Comparison of ENCODE assay signal across 23 mouse cellular contexts in genomic region chr5:65999106-65999505, GRCm38 (mm10). TPM values are rescaled to one million over a fixed set of nuclear protein-coding genes. Genes with fewer than 3 reads are reported as not detected.
DNase-seq lines count a peak whose midpoint lies in the region; ATAC-seq and TF ChIP-seq lines count a peak whose summit lies in the region.
"Had no signal": no experiment of that assay in that cellular context is flagged by ENCODE, and none has a peak within 500 bp of the region (broad histone marks: within the 10 kb centered on the region; RNA-seq: fewer than 3 reads in every experiment).

No protein-coding gene starts in this region.

- no peak overlapping the region for H3K27ac ChIP-seq in liver, adult 2 months (replicated peaks; ENCODE audit: insufficient read depth, low read depth, low read length)
- no peak overlapping the region for H3K27ac ChIP-seq in liver, embryonic 12.5 days
- H3K27ac ChIP-seq: embryonic facial prominence, embryonic 13.5 days; embryonic facial prominence, embryonic 15.5 days; forebrain, embryonic 10.5 days; forebrain, embryonic 13.5 days; forebrain, embryonic 15.5 days had no signal

- TF ChIP-seq POLR2A in liver, adult 2 months (IDR thresholded peaks at IDR 0.05; ENCODE audit: extremely low read depth, insufficient read depth, low read length), result no peak

- H3K9ac ChIP-seq in liver, adult 2 months (ENCODE audit: low read depth, low read length), result no peak overlapping the region
- no peak overlapping the region for H3K9ac ChIP-seq in liver, embryonic 12.5 days
- H3K9ac ChIP-seq: embryonic facial prominence, embryonic 13.5 days; embryonic facial prominence, embryonic 15.5 days; forebrain, embryonic 13.5 days; forebrain, embryonic 15.5 days had no signal

- H3K36me3 ChIP-seq in liver, adult 2 months (ENCODE audit: control insufficient read depth, insufficient read depth, low read length), result no peaks in the 10 kb centered on the region
- no peaks in the 10 kb centered on the region for H3K36me3 ChIP-seq in liver, embryonic 12.5 days
- H3K36me3 ChIP-seq: embryonic facial prominence, embryonic 13.5 days; embryonic facial prominence, embryonic 15.5 days; forebrain, embryonic 10.5 days; forebrain, embryonic 15.5 days had no signal

- TF ChIP-seq CTCF in liver, adult 2 months (IDR thresholded peaks at IDR 0.05; ENCODE audit: low read depth, low read length), result no peak

- no peaks in the 10 kb centered on the region for H3K9me3 ChIP-seq in liver, embryonic 12.5 days (replicated peaks)
- H3K9me3 ChIP-seq: embryonic facial prominence, embryonic 13.5 days; embryonic facial prominence, embryonic 15.5 days; forebrain, embryonic 10.5 days; forebrain, embryonic 13.5 days; forebrain, embryonic 15.5 days had no signal

- no peaks in the 10 kb centered on the region for H3K79me2 ChIP-seq in liver, adult 2 months (ENCODE audit: control insufficient read depth, insufficient read depth, low read length)

- DNase-seq in heart, adult 11 months, result peak; percentile 73
- DNase-seq in heart, postnatal 4 days, result no peak
- peak; percentile 88 for DNase-seq in liver, adult 2 months (ENCODE audit: extremely low read depth, low read depth, low spot score)
- no peak for DNase-seq in neural tube, embryonic 10.5 days (ENCODE audit: extremely low spot score, low spot score)
- DNase-seq: adrenal gland, adult 2 months; adrenal gland, postnatal 10 days; adrenal gland, postnatal 25 days; cerebellum, adult 11 months; cerebellum, adult 18-20 months; cerebellum, adult 8-10 months; cerebellum, adult 9-11 months; cerebellum, postnatal 36 days; embryo, embryonic 11 days had no signal

- peaks cover 3% of the 10 kb centered on the region for H3K4me1 ChIP-seq in liver, adult 2 months (ENCODE audit: control insufficient read depth, insufficient read depth, low read length)
- peaks cover 5% of the 10 kb centered on the region; the same call in 1 of the 2 replicates for H3K4me1 ChIP-seq in liver, embryonic 12.5 days
- H3K4me1 ChIP-seq: forebrain, embryonic 13.5 days; forebrain, embryonic 15.5 days had no signal

- ATAC-seq in liver, embryonic 12.5 days, result no peak
- ATAC-seq: forebrain, embryonic 13.5 days; forebrain, embryonic 15.5 days had no signal

- H3K4me3 ChIP-seq in liver, adult 2 months (ENCODE audit: insufficient read depth, low read depth, low read length), result no peak overlapping the region
- H3K4me3 ChIP-seq in liver, embryonic 12.5 days, result no peak overlapping the region
- H3K4me3 ChIP-seq: embryonic facial prominence, embryonic 13.5 days; embryonic facial prominence, embryonic 15.5 days; erythroblast, embryonic 14.5 days; forebrain, embryonic 10.5 days; forebrain, embryonic 13.5 days; forebrain, embryonic 15.5 days had no signal

- H3K27me3 ChIP-seq in liver, adult 2 months (ENCODE audit: control insufficient read depth, insufficient read depth, low read length), result no peaks in the 10 kb centered on the region
- no peaks in the 10 kb centered on the region for H3K27me3 ChIP-seq in liver, embryonic 12.5 days (replicated peaks)
- H3K27me3 ChIP-seq: embryonic facial prominence, embryonic 13.5 days; embryonic facial prominence, embryonic 15.5 days; forebrain, embryonic 13.5 days; forebrain, embryonic 15.5 days had no signal

- 48% methylated on average over 7 of the region's 7 CpGs for WGBS in liver, adult 2 months
- WGBS in liver, embryonic 12.5 days (ENCODE audit: insufficient replicate concordance), result 70% methylated on average over 7 of the region's 7 CpGs

- no peak overlapping the region for H3K4me2 ChIP-seq in liver, embryonic 12.5 days
- H3K4me2 ChIP-seq: embryonic facial prominence, embryonic 13.5 days; embryonic facial prominence, embryonic 15.5 days; forebrain, embryonic 13.5 days; forebrain, embryonic 15.5 days had no signal

RNA-seq across cellular contexts. Expression of gene 9130230L23Rik, which starts 5.0 kb away (rescaled TPM):
- total RNA-seq in heart, postnatal 4 days (2021), result not detected
- total RNA-seq in liver, adult 2 months (2014; rRNA removed), result 0.65 and 0.67 TPM in 2 replicates
- polyA plus RNA-seq in liver, adult 2 months (2012; rRNA removed), result not detected in 2 replicates
- polyA plus RNA-seq in liver, embryonic 12.5 days (2016; fragmentation: Nextera tagmentation; extraction: Ambion mirVana), result 0.18 TPM in 1 of 2 replicates, not detected in the other
- total RNA-seq: adrenal gland, postnatal 10 days; MEL had no signal
- polyA plus RNA-seq: C2C12; embryonic facial prominence, embryonic 11.5 days; embryonic facial prominence, embryonic 13.5 days; erythroblast, embryonic 14.5 days; forebrain, embryonic 10.5 days; forebrain, embryonic 13.5 days had no signal

Comparison
In these comparisons a context has a peak if more than half of its experiments do, and no peak if none do; other contexts are left out.
1. DNase-seq: peak in heart, adult 11 months (single experiment) and liver, adult 2 months (single experiment); none in heart, postnatal 4 days (single experiment) and neural tube, embryonic 10.5 days (single experiment).